Mouse (Mus musculus) urinary bladder, adult 18-20 months (tissue): ENCODE results near the gene Nckap5.

Experiments used
- DNase-seq, 2 experiments: peaks; one replicate each; pipeline ENCODE4 v3.0.0; 2022; ENCODE audit warnings: low spot score in 2 of 2, mixed read lengths in 2 of 2

Nckap5 gene

DNA sequence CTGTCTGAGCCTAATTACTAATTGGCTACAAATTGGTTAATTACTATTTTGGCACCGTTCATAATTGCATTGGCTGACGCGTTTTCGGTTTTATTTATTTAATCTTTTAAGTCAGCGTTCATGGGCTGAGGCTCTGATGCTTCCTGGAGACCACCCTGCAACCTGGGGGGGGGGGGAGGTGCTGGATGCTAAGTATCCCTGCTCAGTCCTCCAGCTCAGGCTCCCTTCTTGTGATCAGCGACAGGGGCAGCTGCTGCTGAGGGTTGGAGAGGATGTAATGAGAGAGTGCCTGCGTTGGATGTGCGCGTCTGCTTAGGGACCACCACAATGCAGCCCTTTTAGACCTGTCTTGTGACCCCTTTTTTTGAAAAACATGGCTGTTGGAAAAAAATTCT lies 919.7 kb downstream of the Nckap5 start:
- no peak for DNase-seq

DNA sequence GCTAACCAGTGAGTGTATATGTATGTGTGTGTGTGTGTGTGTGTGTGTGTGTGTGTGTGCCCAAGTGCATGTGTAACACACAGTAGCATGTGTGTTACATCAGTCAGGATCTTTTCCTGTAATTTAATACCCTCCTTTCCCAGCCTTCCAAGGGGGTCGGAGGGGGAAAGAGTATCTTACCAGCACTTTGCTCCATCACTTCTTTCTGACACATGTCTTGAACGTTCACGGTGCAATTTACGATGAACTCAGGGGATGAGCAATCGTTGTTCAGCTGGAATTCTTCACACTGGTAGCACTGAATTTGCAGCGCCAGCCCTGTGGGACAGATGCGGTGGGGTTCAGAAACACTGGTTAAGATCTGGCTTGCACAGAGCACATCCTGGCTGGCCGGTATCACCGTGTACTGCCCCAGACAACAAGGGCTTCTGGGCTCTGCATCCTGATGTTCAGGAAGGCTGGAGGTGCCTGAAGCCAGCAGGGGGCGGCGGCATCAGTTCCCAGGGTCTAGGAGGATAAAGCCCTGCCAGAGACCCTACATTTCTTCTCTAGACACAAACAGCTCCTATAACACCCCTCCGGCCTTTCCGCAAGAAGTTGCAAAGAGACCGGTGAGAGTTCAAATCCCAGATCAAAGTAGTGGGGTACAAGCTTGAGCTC lies 920.3 kb downstream of the Nckap5 start:
- peak in 1 of 2 experiments; percentile 9 for DNase-seq

DNA sequence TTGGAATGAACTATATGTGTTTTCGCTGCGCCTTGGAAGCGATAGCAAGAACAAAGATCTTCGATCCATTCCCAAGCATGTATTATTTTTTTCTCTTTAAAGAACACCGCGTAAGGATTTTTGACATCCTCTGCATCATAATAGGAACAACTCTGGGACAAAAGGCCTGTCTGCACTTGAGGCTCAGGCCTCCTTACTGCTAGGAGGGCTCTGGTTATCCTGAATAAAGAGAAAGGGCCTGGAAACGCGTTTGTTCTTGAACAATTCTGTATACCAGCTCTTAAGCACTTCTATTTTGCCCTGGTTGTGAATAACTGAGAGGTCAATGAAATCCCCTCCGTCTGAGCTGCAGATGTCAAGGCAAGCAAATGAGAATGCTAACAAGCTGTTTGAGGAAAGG lies 937.4 kb downstream of the Nckap5 start:
- no peak for DNase-seq

DNA sequence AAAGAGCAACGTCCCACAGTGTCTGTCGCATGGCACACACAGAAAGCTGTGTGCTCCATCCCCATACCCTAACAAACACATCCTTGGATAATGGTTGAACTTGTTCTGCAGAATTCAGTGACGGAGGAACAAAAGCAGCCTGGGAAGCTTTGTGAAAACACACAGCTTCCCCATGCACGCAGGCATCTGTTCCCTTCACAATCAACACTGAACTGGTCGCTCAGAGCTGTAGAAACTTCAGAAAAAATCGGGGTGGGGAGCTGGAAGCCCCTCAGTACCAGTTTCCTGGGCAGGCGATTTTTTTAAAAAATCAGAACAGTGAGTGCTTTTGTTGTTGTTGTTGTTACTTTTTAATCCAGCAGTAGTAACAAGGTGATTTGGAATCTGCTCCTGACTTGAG lies 960.5 kb downstream of the Nckap5 start:
- no peak for DNase-seq
